Mouse (Mus musculus) kidney, adult 8-10 months (tissue): ENCODE measurements around the gene Exoc3.
A peak's percentile ranks its signal among the peaks of the same experiment; 100 is the strongest.

Experiments
- DNase-seq, 2 experiments: peaks; one replicate each; pipeline ENCODE4 v3.0.0; 2022

The Exoc3 gene

GRCm38 (mm10) chr13:74208317-74208985 is at the start of gene Exoc3:
Exoc3 (minus strand) TSS chr13:74208732.
- DNase-seq, result peak; percentile 89 to 91

- no peak for DNase-seq
Observed at GRCm38 (mm10) chr13:74246494-74246893, 38.0 kb upstream of the Exoc3 start.

GRCm38 (mm10) chr13:74245899-74246231 is 37.3 kb upstream of the Exoc3 start:
- DNase-seq, result no peak

- DNase-seq, result peak; percentile 46 to 55
Observed at GRCm38 (mm10) chr13:74245214-74245898, 36.8 kb upstream of the Exoc3 start.

GRCm38 (mm10) chr13:74237574-74237973 is 29.0 kb upstream of the Exoc3 start:
- no peak for DNase-seq

GRCm38 (mm10) chr13:74220659-74221058 is 12.1 kb upstream of the Exoc3 start:
- DNase-seq, result no peak

GRCm38 (mm10) chr13:74218441-74218840 is 9.9 kb upstream of the Exoc3 start:
- DNase-seq, result no peak

- no peak for DNase-seq
Observed at GRCm38 (mm10) chr13:74208986-74209345, 434 bp upstream of the Exoc3 start.

- no peak for DNase-seq
Observed at GRCm38 (mm10) chr13:74196451-74196850, 12.1 kb downstream of the Exoc3 start.

- DNase-seq, result no peak
Observed at GRCm38 (mm10) chr13:74192613-74193012, 15.9 kb downstream of the Exoc3 start.

GRCm38 (mm10) chr13:74183011-74183695 is 25.4 kb downstream of the Exoc3 start:
- no peak for DNase-seq

GRCm38 (mm10) chr13:74172036-74172435 is 36.5 kb downstream of the Exoc3 start:
- DNase-seq, result no peak

GRCm38 (mm10) chr13:74169446-74170164 is 38.9 kb downstream of the Exoc3 start:
- no peak for DNase-seq

- no peak for DNase-seq
Observed at GRCm38 (mm10) chr13:74167492-74167891, 41.0 kb downstream of the Exoc3 start.

GRCm38 (mm10) chr13:74167057-74167413 is 41.5 kb downstream of the Exoc3 start:
- DNase-seq, result no peak

- no peak for DNase-seq
Observed at GRCm38 (mm10) chr13:74166348-74167056, 42.0 kb downstream of the Exoc3 start.

- DNase-seq, result no peak
Observed at GRCm38 (mm10) chr13:74147327-74147726, 61.2 kb downstream of the Exoc3 start.

- no peak for DNase-seq
Observed at GRCm38 (mm10) chr13:74145983-74146622, 62.4 kb downstream of the Exoc3 start.

- DNase-seq, result peak; percentile 76 to 88
Observed at GRCm38 (mm10) chr13:74144120-74144884, 64.2 kb downstream of the Exoc3 start.

- DNase-seq, result peak in 1 of 2 experiments; percentile 60
Observed at GRCm38 (mm10) chr13:74143282-74143681, 65.2 kb downstream of the Exoc3 start.

GRCm38 (mm10) chr13:74140793-74141192 is 67.7 kb downstream of the Exoc3 start:
- peak; percentile 63 to 65 for DNase-seq
